Mouse (Mus musculus) heart, postnatal 0 days (tissue): Measurements from ENCODE around the gene Tedc1.

ENCODE experiments used
- CTCF ChIP-seq: IDR thresholded peaks from 2 replicates; pipeline ENCODE4 v1.5.1; 2016; ENCODE audit warnings: antibody characterized with exemption, control low read depth, low read depth
- EP300 ChIP-seq: IDR thresholded peaks from 2 replicates; pipeline ENCODE4 v1.6.1; 2016; ENCODE audit warnings: antibody characterized with exemption, low read depth

DNA sequence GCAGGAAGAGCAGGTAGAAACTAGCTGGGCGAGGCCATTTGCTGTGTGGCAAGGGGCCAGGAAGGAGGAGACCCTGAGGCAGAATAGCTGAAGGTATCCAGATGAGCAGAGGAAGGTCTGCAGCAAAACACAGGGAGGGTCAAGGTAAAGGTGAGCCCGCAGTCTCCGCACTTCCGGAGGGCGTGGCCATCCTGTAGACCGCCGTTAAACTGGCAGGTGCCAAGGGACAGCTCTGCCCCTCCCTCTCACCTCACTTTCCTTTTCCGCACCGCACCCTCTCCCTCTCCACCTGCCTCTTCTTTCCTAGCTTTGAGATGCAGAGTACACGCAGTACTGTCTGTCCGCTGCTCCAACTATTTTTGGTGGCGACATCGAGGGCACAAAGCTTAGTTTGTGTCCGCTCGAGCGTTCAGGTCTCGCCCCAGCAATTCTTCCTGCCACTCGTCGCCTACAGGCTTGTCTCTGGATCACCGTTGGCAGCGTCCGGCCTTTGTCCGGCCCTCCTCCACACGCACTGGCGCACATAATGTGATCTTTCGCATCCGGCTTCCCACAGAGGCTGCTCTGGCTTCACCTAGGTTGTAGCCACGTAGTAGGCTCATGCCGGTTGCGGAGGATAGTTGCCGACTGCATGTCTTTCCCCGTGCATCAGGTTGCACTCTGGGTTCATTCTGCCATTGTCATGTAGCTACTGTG lies 997 bp upstream of the Tedc1 start:
- TF ChIP-seq EP300 (no peak), CTCF (no peak)
